Mouse (Mus musculus) Patski (cell line): ENCODE data around the gene Sde2. TPM values are rescaled to one million over a fixed set of nuclear protein-coding genes. Genes with fewer than 3 reads are reported as not detected.

ENCODE experiments used
- ATAC-seq: fragments of 100-300 bp; one replicate; pipeline ENCODE4 v1.8.0; 2021
- CTCF ChIA-PET: fragments of 350-600 bp; sonication (Branson Sonifier 250); formaldehyde crosslinking; loops from one replicate; lab custom pipeline; 2022; ENCODE audit warnings: inconsistent platforms; lab: Charles Lee
- POLR2A ChIA-PET: fragments of 350-600 bp; sonication (Branson Sonifier 250); formaldehyde crosslinking; loops from one replicate; lab custom pipeline; 2022; ENCODE audit warnings: antibody characterized with exemption, inconsistent platforms; lab: Charles Lee
- DNase-seq: peaks from one replicate; pipeline ENCODE4 v3.0.0-alpha.2; 2011; ENCODE audit warnings: low read depth, low spot score
- H3K27me3 ChIP-seq: fragments of 371-371 bp; one replicate; pipeline ENCODE4 v1.5.1; 2021
- CTCF ChIP-seq: fragments of 100-300 bp; IDR thresholded peaks from one replicate; pipeline ENCODE4 v1.5.1; 2021
- in situ Hi-C: fragments of 300-500 bp; cut with MboI; formaldehyde crosslinking; loops from 3 replicates; pipeline ENCODE4 v1.11.1; 2018; ENCODE audit warnings: low pct_unique_long_range_greater_than_20kb, mixed read lengths
- polyA plus RNA-seq: library from polyadenylated mRNA; unstranded; gene quantifications from one replicate; pipeline ENCODE4 v1.2.3, GENCODE M21; 2021

The Sde2 gene
- polyA plus RNA-seq, 1 experiment from 2014 or later: 29.0 TPM

DNA sequence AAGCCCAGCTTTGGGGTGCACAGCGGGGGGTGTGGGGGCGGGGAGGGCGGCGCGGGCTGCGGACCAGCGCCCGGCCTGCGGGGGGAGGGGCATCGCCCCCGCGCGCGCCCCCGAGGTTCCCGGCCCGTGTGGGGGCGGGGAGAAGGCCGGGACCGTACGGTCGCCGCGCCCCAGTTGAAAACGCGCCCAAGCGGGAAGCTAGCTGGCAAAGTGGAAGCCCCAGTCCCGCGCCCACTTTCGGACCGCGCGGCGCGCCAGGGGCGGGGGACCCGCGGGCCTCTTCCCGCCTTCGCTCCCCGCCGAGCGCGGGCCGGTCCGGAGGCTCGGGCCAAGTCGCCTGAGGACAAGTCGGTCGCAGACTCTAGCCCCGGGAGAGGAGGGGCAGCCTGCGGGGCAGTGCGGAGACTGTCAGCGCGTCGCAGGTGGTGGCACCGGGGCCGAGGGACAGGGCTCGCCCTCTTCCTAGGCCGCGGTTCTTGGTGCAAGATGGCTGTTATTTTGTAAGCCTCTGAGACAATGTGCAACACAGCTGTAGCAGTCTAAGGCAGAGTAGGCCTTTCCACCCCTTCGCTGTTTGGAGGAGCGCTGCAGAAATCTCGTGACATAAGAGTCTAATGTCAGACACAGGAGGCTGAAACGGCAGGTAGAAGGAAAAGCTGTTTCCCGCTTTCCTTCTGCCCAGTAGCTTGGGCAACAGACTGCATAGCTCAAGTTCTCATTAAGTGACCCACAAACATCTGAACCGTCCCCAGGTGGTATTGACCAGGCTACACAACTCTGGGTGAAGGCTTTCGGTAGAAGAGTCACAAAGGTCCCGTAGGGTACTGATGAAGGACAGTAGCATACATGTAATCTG, 36.8 kb upstream of the Sde2 start, which contains the start of gene H3f3a:
Gene H3f3a (minus strand): TSS at position 59 of the 856 bp plus-strand sequence.
- in situ Hi-C loops: no loop called here
- ChIA-PET POLR2A (interaction anchor here (0.6 to 4.0 kb wide), 7 partner anchors 12 to 52 kb away, joined by 3 to 20 read pairs (median 4); partner anchors contain the start of gene Sde2), CTCF (interaction anchor here (1.0 to 1.4 kb wide), 2 partner anchors 12 to 36 kb away, joined by 4 to 7 read pairs; no protein-coding TSS in a partner anchor)
- ATAC-seq: peak; percentile 49
- H3K27me3 ChIP-seq: no peaks in the 10 kb centered on the region
- no peak for TF ChIP-seq CTCF
- DNase-seq: no peak

DNA sequence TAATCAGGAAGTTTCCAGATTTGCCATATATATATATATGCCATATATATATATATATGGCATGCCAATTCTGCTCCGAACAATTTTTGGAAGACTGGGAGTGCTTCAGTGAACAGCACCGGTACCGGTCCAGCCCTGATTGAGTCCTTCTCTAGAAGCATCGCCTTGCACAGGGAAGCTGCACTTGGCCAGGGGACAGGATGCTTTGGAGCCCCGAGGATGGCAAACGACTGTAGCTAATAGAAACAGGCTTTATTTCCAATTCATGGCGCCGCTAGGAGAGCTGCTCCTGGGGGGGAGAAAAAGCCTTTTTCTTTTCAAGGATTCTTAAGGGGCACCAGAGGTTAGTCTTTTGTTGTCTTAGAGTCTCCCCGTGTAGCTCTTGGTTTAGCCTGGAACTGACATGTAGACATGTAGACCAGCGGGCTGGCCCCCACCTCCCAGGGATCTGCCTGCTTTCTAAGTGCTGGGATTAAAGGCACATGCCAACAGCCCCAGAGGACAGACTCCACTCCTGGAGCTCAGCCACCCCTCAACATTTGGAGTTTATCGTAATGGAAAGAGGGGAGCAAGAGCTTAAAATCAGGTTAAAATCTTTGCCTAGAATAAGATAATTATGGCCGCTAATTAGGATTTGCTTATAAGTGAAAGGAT, 35.4 kb upstream of the Sde2 start:
- CTCF ChIA-PET: interaction anchor here (1.4 kb wide), 1 partner anchor 11 kb away, joined by 4 read pairs; no protein-coding TSS in a partner anchor
- POLR2A ChIA-PET: interaction anchor here (0.6 to 4.0 kb wide), 3 partner anchors 11 to 131 kb away, joined by 3 to 20 read pairs (median 3); partner anchors contain the start of gene Sde2
- in situ Hi-C loops: no loop called here
- ATAC-seq (no peak), DNase-seq (no peak)
- TF ChIP-seq CTCF: no peak
- H3K27me3 ChIP-seq: no peaks in the 10 kb centered on the region

DNA sequence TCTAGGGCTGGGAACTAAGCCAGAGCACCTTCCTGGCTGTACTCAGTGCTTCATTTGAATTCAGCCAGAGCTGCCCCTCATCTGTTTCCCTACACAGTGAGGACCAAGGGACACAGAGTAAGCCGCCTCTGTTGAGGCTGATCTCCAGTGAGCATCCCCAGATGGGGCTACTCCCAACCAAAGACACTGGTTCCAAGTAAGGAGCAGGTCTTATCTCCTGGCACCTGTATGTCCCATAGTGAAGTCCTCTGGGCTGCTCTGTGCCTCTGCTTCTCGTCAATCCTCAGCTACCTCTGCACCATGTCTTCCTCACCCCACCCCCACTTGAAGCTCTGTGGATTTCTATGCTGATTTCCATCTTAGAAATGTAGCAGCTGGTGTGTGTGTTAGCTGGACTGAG, 32.9 kb upstream of the Sde2 start:
- ChIA-PET POLR2A (interaction anchor here (0.5 to 0.9 kb wide), 2 partner anchors 21 to 32 kb away, joined by 3 read pairs; no protein-coding TSS in a partner anchor), CTCF (interaction anchor here (1.0 to 1.5 kb wide), 3 partner anchors 10 to 17 kb away, joined by 3 to 5 read pairs (median 4); no protein-coding TSS in a partner anchor)
- in situ Hi-C loops: no loop called here
- no peak for TF ChIP-seq CTCF
- ATAC-seq (no peak), DNase-seq (no peak)
- H3K27me3 ChIP-seq: no peaks in the 10 kb centered on the region

DNA sequence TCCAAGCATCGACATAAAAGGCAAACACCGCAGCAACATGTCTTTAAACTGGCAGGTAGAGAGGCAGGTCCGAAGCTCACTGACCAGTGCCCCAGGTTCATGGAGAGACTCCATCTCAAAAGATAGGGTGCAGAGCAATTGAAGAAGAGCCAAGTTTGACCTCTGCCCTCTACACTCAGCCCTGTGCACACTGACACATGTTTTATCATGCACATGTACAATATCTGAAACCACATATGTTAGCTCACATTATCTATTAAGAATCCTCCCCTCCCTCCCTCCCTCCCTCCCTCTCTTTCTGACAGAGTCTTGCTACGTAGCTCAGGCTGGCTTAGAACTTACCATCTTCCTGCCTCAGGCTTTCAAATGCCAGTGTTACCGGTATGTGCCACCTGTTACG, 29.8 kb upstream of the Sde2 start:
- H3K27me3 ChIP-seq: no peaks in the 10 kb centered on the region
- DNase-seq (no peak), ATAC-seq (no peak)
- in situ Hi-C loops: no loop called here
- ChIA-PET CTCF (no interaction called here), POLR2A (no interaction called here)
- no peak for TF ChIP-seq CTCF

DNA sequence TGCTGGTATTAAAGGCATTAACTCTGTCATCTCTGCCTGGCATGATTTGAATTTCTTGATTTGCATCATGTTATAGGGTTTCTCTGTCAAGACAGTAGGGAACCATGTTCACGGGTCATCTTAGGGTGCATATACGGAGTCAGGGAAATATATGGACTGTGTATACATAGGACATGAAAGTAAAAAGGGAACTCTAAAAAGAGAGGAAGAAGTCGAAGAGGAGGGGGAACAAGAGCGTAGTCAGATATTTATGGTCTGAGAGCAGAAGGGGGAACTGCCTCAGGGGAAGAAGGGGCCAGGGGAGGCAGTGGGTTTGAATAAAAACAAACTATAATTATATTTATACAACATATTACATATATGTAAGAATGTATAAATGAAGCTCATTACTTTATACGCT, 28.7 kb upstream of the Sde2 start:
- ChIA-PET POLR2A (no interaction called here), CTCF (interaction anchor here (1.0 kb wide), 1 partner anchor 27 kb away, joined by 3 read pairs; no protein-coding TSS in a partner anchor)
- ATAC-seq (no peak), DNase-seq (no peak)
- H3K27me3 ChIP-seq: no peaks in the 10 kb centered on the region
- in situ Hi-C loops: no loop called here
- no peak for TF ChIP-seq CTCF

DNA sequence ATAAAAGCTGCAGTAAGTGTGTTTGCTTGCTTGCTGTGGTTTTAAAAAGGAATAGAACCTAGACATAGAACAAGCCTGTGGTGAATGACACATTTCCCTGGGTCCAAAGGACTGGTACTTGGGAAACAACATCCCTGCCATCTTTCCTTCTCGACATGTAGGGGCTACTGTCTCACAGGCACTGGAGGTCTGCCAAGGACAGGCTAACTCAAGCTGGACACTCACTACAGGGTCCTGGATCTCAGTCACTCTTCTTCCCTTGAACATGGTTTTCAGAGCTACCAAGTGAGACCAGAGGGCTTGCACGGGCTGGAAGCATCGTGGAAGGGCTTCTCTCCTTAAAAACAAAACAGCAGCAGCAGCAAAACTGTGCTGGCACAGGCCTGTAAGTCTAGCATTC, 27.2 kb upstream of the Sde2 start:
- no peak for TF ChIP-seq CTCF
- DNase-seq (no peak), ATAC-seq (no peak)
- in situ Hi-C loops: no loop called here
- POLR2A ChIA-PET: interaction anchor here (1.1 kb wide), 1 partner anchor 75 kb away, joined by 3 read pairs; no protein-coding TSS in a partner anchor
- H3K27me3 ChIP-seq: no peaks in the 10 kb centered on the region
- CTCF ChIA-PET: no interaction called here

DNA sequence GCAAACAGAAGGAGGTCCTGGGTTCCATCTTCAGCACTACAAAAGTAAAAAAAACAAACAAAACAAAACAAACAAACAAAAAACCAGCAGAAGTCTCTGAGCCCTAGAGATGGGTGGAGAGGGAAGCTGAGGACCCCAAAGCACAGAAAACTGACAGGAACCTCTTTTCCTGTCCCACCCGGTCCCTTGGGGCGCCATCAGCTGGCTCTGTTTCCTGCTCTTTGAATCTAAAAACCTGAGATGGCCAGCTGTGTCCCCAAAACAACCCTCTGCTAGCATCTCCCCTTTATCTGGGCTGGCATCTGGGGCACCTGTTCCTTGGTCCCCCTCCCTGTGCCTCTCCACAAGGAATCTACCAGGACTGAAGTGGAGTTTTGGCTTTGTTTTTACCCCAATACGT, 26.2 kb upstream of the Sde2 start:
- ATAC-seq (no peak), DNase-seq (no peak)
- in situ Hi-C loops: no loop called here
- TF ChIP-seq CTCF: no peak
- CTCF ChIA-PET: no interaction called here
- POLR2A ChIA-PET: no interaction called here
- no peaks in the 10 kb centered on the region for H3K27me3 ChIP-seq

DNA sequence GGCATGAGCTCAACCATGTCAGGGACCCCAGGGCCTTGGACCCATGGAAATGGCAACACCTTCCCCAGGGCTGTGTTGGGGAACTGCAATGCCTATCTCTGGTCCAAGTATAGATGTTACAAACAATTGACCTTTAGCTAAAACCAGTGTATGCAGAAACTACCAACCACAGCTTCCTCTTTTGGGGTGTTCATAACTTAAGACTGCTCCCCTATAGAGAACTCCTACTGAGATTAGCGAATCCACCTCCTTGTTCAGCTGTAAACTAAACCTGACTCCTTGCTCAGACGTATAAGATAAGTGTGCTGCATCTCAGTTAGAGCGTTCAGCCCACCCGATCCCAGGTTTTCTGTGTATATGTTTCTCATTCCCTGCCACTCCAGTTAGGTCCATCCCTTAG, 24.3 kb upstream of the Sde2 start:
- no peaks in the 10 kb centered on the region for H3K27me3 ChIP-seq
- CTCF ChIA-PET: interaction anchor here (0.8 kb wide), 1 partner anchor 12 kb away, joined by 4 read pairs; no protein-coding TSS in a partner anchor
- ATAC-seq (no peak), DNase-seq (no peak)
- TF ChIP-seq CTCF: no peak
- in situ Hi-C loops: no loop called here
- POLR2A ChIA-PET: interaction anchor here (0.6 to 1.1 kb wide), 2 partner anchors 11 to 13 kb away, joined by 3 read pairs; partner anchors contain the start of gene H3f3a

DNA sequence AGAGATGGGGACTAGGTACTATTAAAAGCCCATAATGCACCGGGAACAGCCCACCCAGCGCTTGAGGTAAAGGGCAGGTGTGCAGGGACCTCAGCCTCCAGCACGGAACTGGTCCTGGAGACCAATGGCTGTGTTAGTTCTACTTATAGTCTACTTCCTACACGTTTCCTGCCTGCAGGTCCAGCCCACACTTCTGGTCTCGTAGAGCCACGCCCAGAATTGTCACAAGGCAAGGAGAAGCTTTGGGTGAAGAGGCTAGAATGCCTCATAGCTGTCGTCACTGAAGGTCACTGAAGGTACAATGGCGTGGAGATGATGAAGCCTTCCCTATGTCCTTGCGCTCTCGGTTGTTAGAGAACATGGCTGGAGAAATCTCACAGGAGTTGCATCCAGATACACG, 21.2 kb upstream of the Sde2 start:
- H3K27me3 ChIP-seq: no peaks in the 10 kb centered on the region
- ATAC-seq (no peak), DNase-seq (no peak)
- in situ Hi-C loops: no loop called here
- TF ChIP-seq CTCF: no peak
- CTCF ChIA-PET: interaction anchor here (0.8 to 1.3 kb wide), 2 partner anchors 11 to 21 kb away, joined by 3 read pairs; no protein-coding TSS in a partner anchor
- POLR2A ChIA-PET: no interaction called here

DNA sequence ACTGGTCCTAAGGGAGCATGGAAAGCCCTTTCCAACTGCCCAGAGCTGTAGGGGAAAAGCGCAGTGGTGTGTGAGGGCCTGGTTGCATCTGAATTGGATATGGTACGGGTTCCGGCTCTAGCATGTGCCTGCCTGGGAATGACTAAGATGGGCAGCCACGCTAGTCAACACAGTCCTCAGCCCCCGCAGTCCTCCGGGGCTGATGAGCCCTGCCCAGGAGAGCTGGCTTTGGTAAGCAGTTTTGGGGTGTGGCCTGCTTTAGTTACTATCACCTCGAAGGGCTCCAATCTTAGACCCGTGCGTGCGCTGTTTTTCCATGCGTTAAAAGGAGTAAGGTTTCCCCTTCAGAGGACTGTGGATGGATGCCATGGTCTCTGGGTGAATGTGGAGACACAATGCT, 20.8 kb upstream of the Sde2 start:
- in situ Hi-C loops: no loop called here
- ChIA-PET POLR2A (interaction anchor here (0.5 kb wide), 1 partner anchor 26 kb away, joined by 3 read pairs; no protein-coding TSS in a partner anchor), CTCF (interaction anchor here (0.8 kb wide), 1 partner anchor 21 kb away, joined by 3 read pairs; no protein-coding TSS in a partner anchor)
- DNase-seq: no peak
- no peaks in the 10 kb centered on the region for H3K27me3 ChIP-seq
- ATAC-seq: no peak
- no peak for TF ChIP-seq CTCF
